Mouse (Mus musculus) neural tube, embryonic 13.5 days (tissue): ENCODE measurements at regions not wholly inside any gene's neighbourhood (a gene's known extent, or its start where the extent isn't known, plus 50 kb on each side); places are given as distances from the start of the nearest gene placed in this dataset.

Experiments
- ATAC-seq: fragments of 200-750 bp; cut with Nextera tagmentation; 2 replicates; pipeline ENCODE4 v1.8.0; 2017; ENCODE audit warnings: low read depth, mild to moderate bottlenecking, moderate TSS enrichment, moderate library complexity
- H3K27ac ChIP-seq: fragments of 300-500 bp; sonication (generic); replicated peaks from 2 replicates; pipeline ENCODE4 v1.5.1; 2015; ENCODE audit warnings: moderate library complexity, mild to moderate bottlenecking, inconsistent platforms
- H3K27me3 ChIP-seq: fragments of 300-500 bp; sonication (generic); 2 replicates; pipeline ENCODE4 v1.6.1; 2015; ENCODE audit warnings: mild to moderate bottlenecking, inconsistent platforms
- H3K36me3 ChIP-seq: fragments of 300-500 bp; sonication (generic); 2 replicates; pipeline ENCODE4 v1.6.1; 2015; ENCODE audit warnings: mild to moderate bottlenecking, inconsistent platforms
- H3K4me1 ChIP-seq: fragments of 300-500 bp; sonication (generic); replicated peaks from 2 replicates; pipeline ENCODE4 v1.6.1; 2015; ENCODE audit warnings: inconsistent platforms
- H3K4me2 ChIP-seq: fragments of 300-500 bp; sonication (generic); 2 replicates; pipeline ENCODE4 v1.6.1; 2015; ENCODE audit warnings: inconsistent platforms, mild to moderate bottlenecking, moderate library complexity
- H3K4me3 ChIP-seq: fragments of 300-500 bp; sonication (generic); 2 replicates; pipeline ENCODE4 v1.5.1; 2015; ENCODE audit warnings: mild to moderate bottlenecking, inconsistent platforms
- H3K9ac ChIP-seq: fragments of 300-500 bp; sonication (generic); 2 replicates; pipeline ENCODE4 v1.6.1; 2015; ENCODE audit warnings: moderate library complexity, mild to moderate bottlenecking, inconsistent platforms
- H3K9me3 ChIP-seq: fragments of 300-500 bp; sonication (generic); 2 replicates; pipeline ENCODE4 v1.6.1; 2016; ENCODE audit warnings: inconsistent platforms
- WGBS: fragments of 180-500 bp; shearing (Covaris S2); methylation state at CpG from one replicate; pipeline ENCODE4 v1.1.7; 2015; 5-methylcytosine and 5-hydroxymethylcytosine counted together

DNA sequence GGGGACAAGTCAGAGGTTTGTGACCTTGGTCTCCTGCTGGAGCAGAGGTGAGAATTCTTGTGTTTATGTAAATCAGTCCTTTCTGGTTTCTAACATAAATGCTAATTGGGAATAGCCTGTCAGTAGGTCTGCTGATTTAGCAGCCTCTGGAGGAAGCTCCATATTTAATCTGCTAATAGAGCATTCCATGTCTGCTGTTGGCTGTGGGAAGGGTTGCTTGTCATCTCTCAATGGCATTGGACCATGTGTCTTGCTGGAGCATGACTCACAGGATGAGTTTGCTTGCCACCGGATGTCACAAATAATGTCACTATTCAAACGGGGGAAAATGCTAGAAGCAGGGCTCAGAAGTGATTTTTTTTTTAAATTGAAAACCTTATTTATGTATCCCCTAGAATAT is 82.9 kb upstream of the Slc24a3 start:
- Histone ChIP-seq H3K27me3 (no peaks in the 10 kb centered on the region), H3K4me2 (no peak overlapping the region), H3K36me3 (no peaks in the 10 kb centered on the region), H3K4me1 (peaks cover 16% of the 10 kb centered on the region; the same call in 1 of the 2 replicates), H3K4me3 (no peak overlapping the region), H3K27ac (no peak overlapping the region), H3K9me3 (no peaks in the 10 kb centered on the region), H3K9ac (no peak overlapping the region)
- whole genome bisulfite sequencing: 40% methylated on average over 2 of the region's 2 CpGs
- no peak for ATAC-seq

GRCm38 (mm10) chr2:145086118-145086517 is 81.4 kb upstream of the Slc24a3 start:
- Histone ChIP-seq H3K9me3 (no peaks in the 10 kb centered on the region), H3K36me3 (no peaks in the 10 kb centered on the region), H3K4me3 (no peak overlapping the region), H3K27ac (no peak overlapping the region), H3K27me3 (no peaks in the 10 kb centered on the region), H3K9ac (no peak overlapping the region), H3K4me1 (peaks cover 16% of the 10 kb centered on the region; the same call in 1 of the 2 replicates), H3K4me2 (no peak overlapping the region)
- ATAC-seq: no peak
- 51% methylated on average over 5 of the region's 5 CpGs for WGBS

DNA sequence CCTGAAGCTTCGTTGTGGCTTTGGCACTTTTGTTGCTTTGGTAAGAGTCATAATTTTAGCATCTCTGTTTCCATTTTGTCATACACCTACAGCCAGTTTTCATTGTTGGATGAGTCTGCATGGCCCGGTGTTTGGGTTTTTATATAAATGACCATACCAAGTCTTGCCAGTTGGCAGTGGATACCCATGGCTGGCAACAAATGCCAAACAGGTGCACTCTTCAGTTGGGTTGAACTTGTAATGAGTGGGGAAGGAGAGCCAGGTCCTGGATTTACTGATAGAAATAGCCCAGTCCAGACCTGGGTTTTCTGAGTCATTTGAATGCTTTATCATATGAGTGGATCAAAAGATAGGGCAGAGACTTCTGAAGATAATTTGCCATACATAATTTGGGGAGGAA is 64.3 kb upstream of the Slc24a3 start:
- Histone ChIP-seq H3K27me3 (no peaks in the 10 kb centered on the region), H3K4me1 (no peaks in the 10 kb centered on the region), H3K36me3 (no peaks in the 10 kb centered on the region), H3K9me3 (no peaks in the 10 kb centered on the region), H3K4me3 (no peak overlapping the region), H3K27ac (no peak overlapping the region), H3K9ac (no peak overlapping the region), H3K4me2 (no peak overlapping the region)
- ATAC-seq: no peak
- WGBS: 94% methylated on average over 2 of the region's 2 CpGs

DNA sequence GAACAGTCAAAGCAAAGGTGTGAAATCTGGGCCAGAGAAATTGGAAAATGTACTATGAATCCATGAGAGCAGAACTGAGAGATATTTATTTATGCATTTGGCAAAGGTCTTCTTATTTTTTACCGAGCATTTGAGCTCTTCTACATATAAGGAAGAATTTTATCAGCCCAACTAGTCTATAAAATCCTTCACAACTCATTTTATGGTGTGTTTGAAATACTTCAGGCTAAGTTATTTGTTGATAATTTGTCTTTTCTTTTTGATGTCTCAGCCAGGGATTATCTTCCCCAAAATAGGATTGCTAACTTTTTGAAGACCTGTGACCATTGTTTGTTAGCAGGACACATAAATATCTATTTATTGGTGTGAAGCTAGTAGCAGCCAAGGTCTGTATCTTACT is 55.9 kb upstream of the Slc24a3 start:
- Histone ChIP-seq H3K27ac (no peak overlapping the region), H3K4me2 (no peak overlapping the region), H3K36me3 (no peaks in the 10 kb centered on the region), H3K4me1 (no peaks in the 10 kb centered on the region), H3K27me3 (no peaks in the 10 kb centered on the region), H3K4me3 (no peak overlapping the region), H3K9me3 (no peaks in the 10 kb centered on the region), H3K9ac (no peak overlapping the region)
- 75% methylated on average over 1 of the region's 1 CpGs for WGBS
- no peak for ATAC-seq

DNA sequence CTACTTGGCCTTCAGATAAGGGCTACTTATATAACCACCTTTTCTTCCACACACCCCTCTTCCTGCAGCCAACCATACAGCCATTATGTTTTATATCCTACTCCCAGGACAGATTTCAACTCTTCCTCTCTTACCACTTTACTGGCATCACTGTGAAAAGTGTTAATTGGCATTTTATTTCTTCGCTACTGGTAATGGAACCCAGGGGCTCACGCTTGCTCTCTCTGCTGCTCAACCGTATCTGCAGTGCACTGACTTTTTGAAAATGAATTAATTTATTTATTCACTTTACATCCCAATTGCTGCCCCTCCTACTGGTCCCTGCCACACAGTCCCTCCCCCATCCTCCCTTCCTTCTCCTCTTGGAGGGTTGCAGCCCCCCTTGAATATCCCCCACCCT is 52.5 kb upstream of the Slc24a3 start:
- Histone ChIP-seq H3K36me3 (no peaks in the 10 kb centered on the region), H3K9ac (no peak overlapping the region), H3K27ac (0 out of 2 replicates have a peak overlapping the region, but pooled peaks have one; percentile 23), H3K4me1 (no peaks in the 10 kb centered on the region), H3K27me3 (no peaks in the 10 kb centered on the region), H3K4me3 (no peak overlapping the region), H3K9me3 (no peaks in the 10 kb centered on the region), H3K4me2 (no peak overlapping the region)
- 62% methylated on average over 3 of the region's 3 CpGs for WGBS
- peak; percentile 69 for ATAC-seq
